Mouse (Mus musculus) heart, embryonic 14.5 days (tissue): ENCODE measurements around the gene Comtd1. TPM values are rescaled to one million over a fixed set of nuclear protein-coding genes. Genes with fewer than 3 reads are reported as not detected.

Experiments
- ATAC-seq: fragments of 200-750 bp; cut with Nextera tagmentation; 2 replicates; pipeline ENCODE4 v1.8.0; 2017; ENCODE audit warnings: low read depth, moderate TSS enrichment; ENCODE audit not compliant: insufficient number of reproducible peaks, insufficient read depth, low FRiP score
- H3K27ac ChIP-seq, 2 experiments: fragments of 200-500 bp in 1 of 2; fragments of 300-500 bp in 1 of 2; sonication (generic) in 1 of 2; replicated peaks in 1 of 2; 2 replicates each; pipeline ENCODE4 v1.5.1; 2012 to 2014; ENCODE audit warnings: low read depth in 2 of 2, low read length in 2 of 2, control low read depth in 1 of 2, mild to moderate bottlenecking in 1 of 2, mixed read lengths in 1 of 2; ENCODE audit not compliant: control insufficient read depth in 1 of 2, insufficient read depth in 1 of 2
- H3K27me3 ChIP-seq: fragments of 300-500 bp; sonication (generic); 2 replicates; pipeline ENCODE4 v1.6.1; 2014; ENCODE audit warnings: mild to moderate bottlenecking, low read length, control low read depth; ENCODE audit not compliant: control insufficient read depth, insufficient read depth
- H3K36me3 ChIP-seq: fragments of 300-500 bp; sonication (generic); 2 replicates; pipeline ENCODE4 v1.6.1; 2014; ENCODE audit warnings: mild to moderate bottlenecking, control low read depth, low read length, mixed read lengths; ENCODE audit not compliant: control insufficient read depth, insufficient read depth
- H3K4me1 ChIP-seq, 2 experiments: fragments of 200-500 bp in 1 of 2; fragments of 300-500 bp in 1 of 2; sonication (generic) in 1 of 2; 2 replicates each; pipeline ENCODE4 v1.6.1; 2012 to 2014; ENCODE audit warnings: low read length in 2 of 2, control low read depth in 1 of 2, mixed read lengths in 1 of 2; ENCODE audit not compliant: control insufficient read depth in 2 of 2, insufficient read depth in 2 of 2
- H3K4me2 ChIP-seq: fragments of 300-500 bp; sonication (generic); 2 replicates; pipeline ENCODE4 v1.6.1; 2014; ENCODE audit warnings: mild to moderate bottlenecking, low read length
- H3K4me3 ChIP-seq, 2 experiments: fragments of 200-500 bp in 1 of 2; fragments of 300-500 bp in 1 of 2; sonication (generic) in 1 of 2; 2 replicates each; pipeline ENCODE4 v1.5.1; 2012 to 2014; ENCODE audit warnings: low read length in 2 of 2, mild to moderate bottlenecking in 2 of 2, control low read depth in 1 of 2, low read depth in 1 of 2, moderate library complexity in 1 of 2; ENCODE audit not compliant: control insufficient read depth in 1 of 2, insufficient read depth in 1 of 2
- H3K9ac ChIP-seq: fragments of 300-500 bp; sonication (generic); 2 replicates; pipeline ENCODE4 v1.6.1; 2014; ENCODE audit warnings: mild to moderate bottlenecking, low read length
- H3K9me3 ChIP-seq: fragments of 300-500 bp; sonication (generic); 2 replicates; pipeline ENCODE4 v1.6.1; 2016; ENCODE audit warnings: low read length, control low read depth; ENCODE audit not compliant: control insufficient read depth
- WGBS: fragments of 180-500 bp; shearing (Covaris S2); extraction: QIAGEN DNeasy Blood & Tissue Kit; methylation state at CpG from one replicate; pipeline ENCODE4 v1.1.7; 2014; 5-methylcytosine and 5-hydroxymethylcytosine counted together
- polyA plus RNA-seq: library from polyadenylated mRNA; unstranded; fragments of >200 nt; fragmentation: Nextera tagmentation; extraction: Ambion mirVana; gene quantifications from 2 replicates; pipeline ENCODE4 v1.2.1, GENCODE M21; 2014

The Comtd1 gene
- polyA plus RNA-seq, 1 experiment from 2014 or later: 41.0 TPM

DNA sequence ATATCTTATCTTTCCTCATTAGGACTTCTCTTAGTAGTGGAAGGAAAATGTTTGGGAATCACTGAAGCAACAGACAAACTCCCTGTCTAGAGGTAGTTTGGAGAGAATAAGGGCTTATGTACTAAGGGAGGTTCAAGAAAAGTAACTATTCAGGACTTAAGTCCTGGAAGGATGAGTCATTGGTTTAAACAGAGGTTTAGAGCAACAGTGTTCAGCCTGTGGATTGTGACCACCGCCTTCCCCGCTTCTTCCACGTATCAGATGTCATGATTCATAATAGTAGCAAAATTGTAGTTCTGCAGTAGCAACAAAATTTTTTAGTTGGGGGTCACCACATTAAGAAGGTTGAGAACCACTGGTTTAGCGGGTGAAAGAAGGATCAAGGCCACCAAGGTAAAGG lies 48.1 kb downstream of the Comtd1 start:
- Histone ChIP-seq H3K4me1 (no peaks in the 10 kb centered on the region), H3K9ac (no peak overlapping the region), H3K9me3 (no peaks in the 10 kb centered on the region), H3K36me3 (peaks cover 25% of the 10 kb centered on the region; the same call in 1 of the 2 replicates), H3K4me3 (no peak overlapping the region), H3K27me3 (no peaks in the 10 kb centered on the region), H3K4me2 (no peak overlapping the region), H3K27ac (no peak overlapping the region)
- ATAC-seq: no peak
- WGBS: 94% methylated on average over 4 of the region's 4 CpGs

Other genes with a start within 250 kb of the Comtd1 start
- 0.18 TPM in 2 replicates for gene Dupd1, start 134.4 kb downstream of the Comtd1 start, polyA plus RNA-seq
- 8.5 and 11.5 TPM in 2 replicates for gene Samd8, start 98.4 kb downstream of the Comtd1 start, polyA plus RNA-seq
- not detected in 2 replicates for gene Dusp13, start 97.8 kb downstream of the Comtd1 start, polyA plus RNA-seq
- gene Vdac2, start 23.7 kb downstream of the Comtd1 start, polyA plus RNA-seq: 533 and 556 TPM in 2 replicates
- 0.67 and 1.6 TPM in 2 replicates for gene Zfp503, start 140.6 kb upstream of the Comtd1 start, polyA plus RNA-seq
- gene Lrmda, start 170.7 kb upstream of the Comtd1 start, polyA plus RNA-seq: 0.95 and 1.2 TPM in 2 replicates